ENCODE assay signal across 26 mouse cellular contexts in genomic region chr4:98471376-98471775, GRCm38 (mm10).
"Had no signal": no experiment of that assay in that cellular context is flagged by ENCODE, and none has a peak within 500 bp of the region (broad histone marks: within the 10 kb centered on the region; RNA-seq: fewer than 3 reads in every experiment).

No protein-coding gene starts in this region.

- H3K36me3 ChIP-seq: heart, embryonic 15.5 days; hindbrain, embryonic 13.5 days; hindbrain, embryonic 15.5 days; limb, embryonic 10.5 days had no signal

- H3K9ac ChIP-seq: heart, embryonic 13.5 days; heart, embryonic 15.5 days; hindbrain, embryonic 13.5 days; hindbrain, embryonic 15.5 days; kidney, embryonic 15.5 days; limb, embryonic 12.5 days had no signal

- ATAC-seq: hindbrain, postnatal 0 days; intestine, embryonic 16.5 days had no signal

- DNase-seq: gastrocnemius, adult 2 months; gastrocnemius, postnatal 10 days; gastrocnemius, postnatal 25 days; heart, adult 2 months; heart, postnatal 14 days; heart, postnatal 36 days; kidney, adult 11 months; kidney, adult 2 months; kidney, adult 9 months; kidney, postnatal 14 days; kidney, postnatal 36 days; liver had no signal

- H3K27me3 ChIP-seq: heart, embryonic 13.5 days; heart, embryonic 15.5 days; hindbrain, embryonic 13.5 days; hindbrain, embryonic 15.5 days; kidney, embryonic 15.5 days; limb, embryonic 12.5 days had no signal

- H3K4me1 ChIP-seq: heart, embryonic 15.5 days; hindbrain, embryonic 13.5 days; hindbrain, embryonic 15.5 days; kidney, embryonic 15.5 days had no signal

- H3K27ac ChIP-seq: gastrocnemius, adult 2 months; heart, adult 2 months; heart, embryonic 13.5 days; heart, embryonic 15.5 days; hindbrain, embryonic 13.5 days; hindbrain, embryonic 15.5 days; hindbrain, postnatal 0 days; kidney, embryonic 15.5 days; kidney, postnatal 0 days; layer of hippocampus, adult 2 months; left cerebral cortex, adult 2 months; limb, embryonic 10.5 days; limb, embryonic 12.5 days had no signal

- H3K4me2 ChIP-seq: heart, embryonic 11.5 days; heart, embryonic 13.5 days; heart, embryonic 15.5 days; hindbrain, embryonic 13.5 days; hindbrain, embryonic 15.5 days; kidney, embryonic 15.5 days; limb, embryonic 12.5 days; liver, embryonic 11.5 days had no signal

- H3K9me3 ChIP-seq: heart, embryonic 13.5 days; heart, embryonic 15.5 days; hindbrain, embryonic 13.5 days; hindbrain, embryonic 15.5 days; kidney, embryonic 15.5 days; limb, embryonic 10.5 days; limb, embryonic 12.5 days had no signal

- H3K4me3 ChIP-seq: gastrocnemius, adult 2 months; heart, adult 2 months; heart, embryonic 13.5 days; heart, embryonic 15.5 days; hindbrain, embryonic 13.5 days; hindbrain, embryonic 15.5 days; kidney, embryonic 15.5 days; layer of hippocampus, adult 2 months; left cerebral cortex, adult 2 months; limb, embryonic 10.5 days; limb, embryonic 12.5 days had no signal
